Mouse (Mus musculus): ENCODE results near the gene Srgap1. TPM values are rescaled to one million over a fixed set of nuclear protein-coding genes. Genes with fewer than 3 reads are reported as not detected.
"Not testable (repeated sequence)": the region's sequence is repeated elsewhere in the genome, so short reads cannot be mapped to it uniquely, and the experiment has no call there.

Srgap1 gene
- polyA plus RNA-seq, 1 experiment from 2014 or later, result 1.3 TPM

GRCm38 (mm10) chr10:121773813-121774212, 273.3 kb downstream of the Srgap1 start:
- Histone ChIP-seq H3K9ac (no peak overlapping the region), H3K9me3 (replicated peaks) (no peaks in the 10 kb centered on the region), H3K4me1 (replicated peaks) (no peaks in the 10 kb centered on the region; the same call in 1 of the 2 replicates), H3K36me3 (no peaks in the 10 kb centered on the region), H3K27ac (no peak overlapping the region), H3K4me3 (replicated peaks) (no peak overlapping the region), H3K27me3 (no peaks in the 10 kb centered on the region), H3K4me2 (no peak overlapping the region)
- WGBS (ENCODE audit: insufficient replicate concordance), result 45% methylated on average over 4 of the region's 4 CpGs
- no peak for ATAC-seq (ENCODE audit: low read depth)
- no peak for DNase-seq

- Histone ChIP-seq H3K9ac (no peak overlapping the region), H3K36me3 (no peaks in the 10 kb centered on the region), H3K27ac (no peak overlapping the region), H3K27me3 (no peaks in the 10 kb centered on the region), H3K4me1 (replicated peaks) (no peaks in the 10 kb centered on the region; the same call in 1 of the 2 replicates), H3K9me3 (replicated peaks) (no peaks in the 10 kb centered on the region), H3K4me3 (replicated peaks) (peak overlapping the region; percentile 12; the same call in 1 of the 2 replicates), H3K4me2 (0 out of 2 replicates have a peak overlapping the region, but pooled peaks have one; percentile 10)
- 44% methylated on average over 20 of the region's 20 CpGs for WGBS (ENCODE audit: insufficient replicate concordance)
- DNase-seq (no peak), ATAC-seq (ENCODE audit: low read depth) (peak; percentile 29; the same call in 1 of the 2 replicates)
Observed at GRCm38 (mm10) chr10:121770624-121771577, 276.2 kb downstream of the Srgap1 start.

- WGBS (ENCODE audit: insufficient replicate concordance), result 81% methylated on average over 5 of the region's 5 CpGs
- no peak for DNase-seq
- Histone ChIP-seq H3K4me1 (replicated peaks) (no peaks in the 10 kb centered on the region; the same call in 1 of the 2 replicates), H3K4me3 (replicated peaks) (no peak overlapping the region), H3K4me2 (no peak overlapping the region), H3K27me3 (no peaks in the 10 kb centered on the region), H3K36me3 (no peaks in the 10 kb centered on the region), H3K27ac (no peak overlapping the region), H3K9ac (no peak overlapping the region), H3K9me3 (replicated peaks) (no peaks in the 10 kb centered on the region)
- no peak for ATAC-seq (ENCODE audit: low read depth)
Observed at GRCm38 (mm10) chr10:121769711-121770110, 277.4 kb downstream of the Srgap1 start.

- H3K4me3 ChIP-seq (replicated peaks); DNase-seq; H3K9ac ChIP-seq; H3K4me2 ChIP-seq; ATAC-seq (ENCODE audit: low read depth); H3K27me3 ChIP-seq; H3K4me1 ChIP-seq (replicated peaks); H3K36me3 ChIP-seq; H3K9me3 ChIP-seq (replicated peaks); H3K27ac ChIP-seq: not testable (repeated sequence)
- 54% methylated on average over 3 of the region's 3 CpGs for whole genome bisulfite sequencing (ENCODE audit: insufficient replicate concordance)
Observed at GRCm38 (mm10) chr10:121767295-121767694, 279.8 kb downstream of the Srgap1 start.

GRCm38 (mm10) chr10:121765174-121766057, 281.7 kb downstream of the Srgap1 start:
- H3K9ac ChIP-seq, result no peak overlapping the region
- no peak overlapping the region for H3K4me3 ChIP-seq (replicated peaks)
- H3K27ac ChIP-seq, result no peak overlapping the region
- no peak for ATAC-seq (ENCODE audit: low read depth)
- H3K4me2 ChIP-seq, result no peak overlapping the region
- no peaks in the 10 kb centered on the region for H3K9me3 ChIP-seq (replicated peaks)
- WGBS (ENCODE audit: insufficient replicate concordance), result 75% methylated on average over 10 of the region's 10 CpGs
- H3K36me3 ChIP-seq, result no peaks in the 10 kb centered on the region
- no peak for DNase-seq
- H3K4me1 ChIP-seq (replicated peaks), result no peaks in the 10 kb centered on the region
- no peaks in the 10 kb centered on the region for H3K27me3 ChIP-seq

GRCm38 (mm10) chr10:121764469-121765173, 282.5 kb downstream of the Srgap1 start:
- no peaks in the 10 kb centered on the region for H3K4me1 ChIP-seq (replicated peaks)
- H3K9me3 ChIP-seq (replicated peaks), result no peaks in the 10 kb centered on the region
- H3K9ac ChIP-seq, result no peak overlapping the region
- ATAC-seq (ENCODE audit: low read depth) (no peak), DNase-seq (no peak)
- WGBS (ENCODE audit: insufficient replicate concordance), result 67% methylated on average over 13 of the region's 13 CpGs
- no peak overlapping the region for H3K4me3 ChIP-seq (replicated peaks)
- no peak overlapping the region for H3K4me2 ChIP-seq
- no peak overlapping the region for H3K27ac ChIP-seq
- no peaks in the 10 kb centered on the region for H3K36me3 ChIP-seq
- no peaks in the 10 kb centered on the region for H3K27me3 ChIP-seq

GRCm38 (mm10) chr10:121763191-121763590, 283.9 kb downstream of the Srgap1 start:
- no peaks in the 10 kb centered on the region for H3K9me3 ChIP-seq (replicated peaks)
- ATAC-seq (ENCODE audit: low read depth) (no peak), DNase-seq (no peak)
- H3K27me3 ChIP-seq, result no peaks in the 10 kb centered on the region
- H3K36me3 ChIP-seq, result no peaks in the 10 kb centered on the region
- H3K9ac ChIP-seq, result no peak overlapping the region
- no peak overlapping the region for H3K27ac ChIP-seq
- WGBS (ENCODE audit: insufficient replicate concordance), result 68% methylated on average over 9 of the region's 13 CpGs
- no peaks in the 10 kb centered on the region for H3K4me1 ChIP-seq (replicated peaks)
- no peak overlapping the region for H3K4me2 ChIP-seq
- no peak overlapping the region for H3K4me3 ChIP-seq (replicated peaks)

- H3K4me2 ChIP-seq, result no peak overlapping the region
- no peak for ATAC-seq (ENCODE audit: low read depth)
- DNase-seq, result no peak
- no peaks in the 10 kb centered on the region for H3K9me3 ChIP-seq (replicated peaks)
- no peaks in the 10 kb centered on the region for H3K36me3 ChIP-seq
- H3K27ac ChIP-seq, result no peak overlapping the region
- H3K4me1 ChIP-seq (replicated peaks), result no peaks in the 10 kb centered on the region
- WGBS (ENCODE audit: insufficient replicate concordance), result 83% methylated on average over 9 of the region's 9 CpGs
- no peak overlapping the region for H3K4me3 ChIP-seq (replicated peaks)
- no peaks in the 10 kb centered on the region for H3K27me3 ChIP-seq
- H3K9ac ChIP-seq, result no peak overlapping the region
Observed at GRCm38 (mm10) chr10:121762141-121762540, 285.0 kb downstream of the Srgap1 start.

GRCm38 (mm10) chr10:121759095-121759494, 288.0 kb downstream of the Srgap1 start:
- H3K4me3 ChIP-seq (replicated peaks), result no peak overlapping the region
- no peaks in the 10 kb centered on the region for H3K4me1 ChIP-seq (replicated peaks)
- H3K9ac ChIP-seq, result no peak overlapping the region
- whole genome bisulfite sequencing (ENCODE audit: insufficient replicate concordance), result 52% methylated on average over 8 of the region's 8 CpGs
- no peak overlapping the region for H3K4me2 ChIP-seq
- no peaks in the 10 kb centered on the region for H3K27me3 ChIP-seq
- no peak for DNase-seq
- ATAC-seq (ENCODE audit: low read depth), result no peak
- H3K9me3 ChIP-seq (replicated peaks), result no peaks in the 10 kb centered on the region
- H3K36me3 ChIP-seq, result no peaks in the 10 kb centered on the region
- no peak overlapping the region for H3K27ac ChIP-seq

- Histone ChIP-seq H3K27ac (no peak overlapping the region), H3K27me3 (no peaks in the 10 kb centered on the region), H3K4me3 (replicated peaks) (no peak overlapping the region), H3K9ac (no peak overlapping the region), H3K4me1 (replicated peaks) (no peaks in the 10 kb centered on the region), H3K9me3 (replicated peaks) (no peaks in the 10 kb centered on the region), H3K36me3 (peaks cover 4% of the 10 kb centered on the region), H3K4me2 (no peak overlapping the region)
- no peak for DNase-seq
- ATAC-seq (ENCODE audit: low read depth), result no peak
- WGBS (ENCODE audit: insufficient replicate concordance), result 60% methylated on average over 4 of the region's 4 CpGs
Observed at GRCm38 (mm10) chr10:121756677-121757076, 290.4 kb downstream of the Srgap1 start.

- no peak for DNase-seq
Observed at GRCm38 (mm10) chr10:121755822-121756221, 291.3 kb downstream of the Srgap1 start.

More at GRCm38 (mm10) chr10:121755822-121756221, 291.3 kb downstream of the Srgap1 start:
- Histone ChIP-seq H3K9ac (no peak overlapping the region), H3K27ac (no peak overlapping the region), H3K36me3 (peaks cover 11% of the 10 kb centered on the region), H3K4me1 (replicated peaks) (no peaks in the 10 kb centered on the region), H3K27me3 (no peaks in the 10 kb centered on the region), H3K4me3 (replicated peaks) (no peak overlapping the region), H3K4me2 (no peak overlapping the region), H3K9me3 (replicated peaks) (no peaks in the 10 kb centered on the region)
- WGBS (ENCODE audit: insufficient replicate concordance), result 43% methylated on average over 1 of the region's 1 CpGs
- ATAC-seq (ENCODE audit: low read depth), result no peak

Data from liver, embryonic 13.5 days (tissue).